Mouse (Mus musculus) left cerebral cortex, postnatal 4 days (tissue): ENCODE data around the gene Nme7. TPM values are rescaled to one million over a fixed set of nuclear protein-coding genes. Genes with fewer than 3 reads are reported as not detected.

Experiments used
- DNase-seq: peaks from one replicate; pipeline ENCODE4 v3.0.0-alpha.2; 2022
- intact Hi-C: fragments of 180-260 bp; cut with DNase I; formaldehyde crosslinking; loops from one replicate; pipeline ENCODE4 v1.15.1; 2025
- total RNA-seq, 2 experiments: library from RNA; stranded (reverse); gene quantifications; 2 replicates each; pipeline ENCODE4 v1.2.3; 2021

Gene Nme7
- total RNA-seq, 2 experiments from 2014 or later: 21.5 to 24.4 TPM

DNA sequence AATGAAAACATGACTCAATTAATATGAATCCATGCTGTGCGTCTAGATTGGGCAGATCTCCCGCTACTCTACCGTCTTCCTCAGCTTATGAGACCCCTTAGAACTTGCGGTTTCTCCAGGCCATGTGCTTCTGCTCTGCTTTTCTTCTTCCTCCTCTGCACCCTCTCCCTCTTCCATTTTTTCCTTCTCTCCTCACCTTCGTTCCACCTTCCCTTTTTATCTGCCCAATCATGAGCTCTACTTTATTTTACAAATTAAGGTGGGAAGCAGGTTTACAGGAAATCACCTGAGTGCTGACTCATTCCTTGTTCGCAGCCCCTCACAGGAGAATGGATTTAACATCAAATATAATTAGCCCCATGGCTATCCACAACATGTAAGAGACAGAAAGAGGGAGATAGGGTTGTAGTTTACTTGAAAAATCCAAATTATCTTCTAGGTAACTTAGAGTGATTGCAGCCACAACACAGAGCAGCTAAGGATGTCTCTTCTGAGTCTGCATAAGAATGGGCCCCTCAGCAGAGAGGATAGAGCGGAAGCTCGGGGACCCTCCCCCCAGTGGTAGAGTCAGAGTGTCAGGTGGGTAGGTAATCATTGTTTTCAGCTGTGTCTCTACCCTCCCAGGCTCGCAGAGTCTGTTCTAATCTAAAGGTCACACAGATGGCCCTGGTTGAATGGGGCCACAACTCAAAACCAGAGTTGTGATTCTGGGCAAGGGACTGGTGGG is 73.0 kb downstream of the Nme7 start:
- no peak for DNase-seq
- intact Hi-C loops: no loop called here

DNA sequence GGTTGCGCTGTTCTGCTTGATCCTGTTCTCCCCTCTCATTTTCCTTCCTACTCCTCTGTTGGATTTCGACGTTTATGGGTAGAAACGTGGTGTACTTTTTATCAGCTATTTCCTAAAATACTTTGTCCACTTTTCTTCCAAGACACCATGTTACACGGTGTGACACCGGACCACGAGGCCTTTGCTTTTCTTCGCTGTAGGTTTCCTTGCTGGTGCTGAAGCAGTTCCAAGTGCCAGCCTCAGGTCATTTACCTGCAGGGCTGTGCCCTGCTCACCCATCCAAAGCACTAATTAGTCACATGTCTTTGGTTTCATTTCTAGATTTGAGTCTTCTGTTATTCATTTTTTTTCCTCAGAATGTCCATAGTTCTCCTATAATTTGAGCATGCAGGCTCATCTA is 79.7 kb downstream of the Nme7 start:
- intact Hi-C loops: no loop called here
- DNase-seq: no peak

DNA sequence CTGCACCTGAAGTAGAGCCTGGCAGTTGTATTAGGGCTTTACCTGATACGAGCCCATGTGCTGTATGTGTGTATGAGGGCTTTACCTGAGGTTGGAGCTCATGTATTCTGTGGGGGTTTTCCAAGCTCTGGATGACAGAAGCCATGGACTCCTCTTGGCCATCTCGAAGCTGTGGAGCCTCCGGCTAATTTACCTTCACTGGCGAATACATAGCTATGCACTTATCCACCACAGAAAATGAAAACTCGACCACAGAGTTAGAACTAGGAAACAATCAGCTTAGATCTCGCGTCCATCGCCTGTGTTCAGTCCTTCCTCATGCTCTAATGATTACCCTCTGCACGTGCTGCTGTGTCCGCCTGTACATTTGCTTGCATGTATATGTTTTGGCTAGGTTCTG is 80.4 kb downstream of the Nme7 start:
- intact Hi-C loops: no loop called here
- no peak for DNase-seq

DNA sequence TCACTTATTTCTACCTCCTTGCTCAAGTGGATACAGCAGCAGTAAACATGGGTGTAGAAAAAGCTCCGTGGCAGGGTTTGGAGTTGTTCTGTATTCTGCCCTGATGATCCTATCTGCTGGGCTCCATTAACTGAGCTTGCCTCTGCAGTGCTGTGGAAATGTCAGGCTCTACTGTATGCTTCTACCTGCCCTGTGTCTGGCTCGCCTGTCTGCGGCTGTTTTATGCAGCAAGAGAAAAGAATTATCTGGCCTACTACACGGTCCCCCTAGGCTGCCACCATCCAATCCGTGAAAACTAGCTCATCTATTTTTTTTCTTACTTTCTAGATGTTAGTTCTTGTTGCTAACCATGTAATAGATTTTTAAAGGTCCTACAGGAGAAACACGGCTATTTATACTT is 81.1 kb downstream of the Nme7 start:
- intact Hi-C loops: no loop called here
- DNase-seq: no peak

DNA sequence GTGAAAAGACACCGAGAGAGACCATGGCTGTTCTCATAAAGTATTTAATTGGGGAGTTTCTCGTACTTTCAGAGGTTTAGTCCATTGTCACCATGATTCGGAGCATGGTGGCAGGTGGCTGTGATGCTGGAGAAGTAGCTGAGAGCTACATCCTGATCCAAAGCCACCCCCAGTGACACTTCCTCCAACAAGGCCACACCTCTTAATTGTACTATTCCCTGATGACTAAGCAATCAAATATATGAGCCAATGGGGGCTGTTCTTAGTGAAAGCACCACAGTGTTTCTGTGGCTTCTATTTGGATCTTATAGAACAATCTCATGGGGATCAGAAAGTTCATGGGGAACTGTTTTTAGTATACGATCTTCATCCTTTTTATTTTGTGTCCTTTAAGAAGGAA is 85.8 kb downstream of the Nme7 start:
- no peak for DNase-seq
- intact Hi-C loops: no loop called here

DNA sequence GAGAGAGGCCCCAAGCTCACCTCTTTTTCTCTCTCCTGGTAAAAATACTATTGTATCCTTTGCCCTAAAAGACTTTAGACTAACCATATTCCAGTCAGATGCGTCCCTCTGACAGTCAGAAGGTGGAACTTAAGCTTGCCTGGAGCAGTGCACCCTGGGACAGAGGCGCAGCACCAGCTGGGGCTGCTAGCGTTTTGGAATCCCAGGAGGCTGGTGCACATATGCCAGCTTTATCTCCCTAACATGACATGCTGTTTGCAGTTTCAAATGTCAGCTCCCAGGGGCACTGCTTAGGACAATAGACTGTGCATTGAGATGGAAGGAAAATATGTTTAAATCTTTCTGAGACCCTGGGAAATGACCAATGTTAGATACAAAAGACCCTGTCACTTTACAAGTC is 88.3 kb downstream of the Nme7 start:
- intact Hi-C loops: no loop called here
- peak; percentile 25 for DNase-seq

DNA sequence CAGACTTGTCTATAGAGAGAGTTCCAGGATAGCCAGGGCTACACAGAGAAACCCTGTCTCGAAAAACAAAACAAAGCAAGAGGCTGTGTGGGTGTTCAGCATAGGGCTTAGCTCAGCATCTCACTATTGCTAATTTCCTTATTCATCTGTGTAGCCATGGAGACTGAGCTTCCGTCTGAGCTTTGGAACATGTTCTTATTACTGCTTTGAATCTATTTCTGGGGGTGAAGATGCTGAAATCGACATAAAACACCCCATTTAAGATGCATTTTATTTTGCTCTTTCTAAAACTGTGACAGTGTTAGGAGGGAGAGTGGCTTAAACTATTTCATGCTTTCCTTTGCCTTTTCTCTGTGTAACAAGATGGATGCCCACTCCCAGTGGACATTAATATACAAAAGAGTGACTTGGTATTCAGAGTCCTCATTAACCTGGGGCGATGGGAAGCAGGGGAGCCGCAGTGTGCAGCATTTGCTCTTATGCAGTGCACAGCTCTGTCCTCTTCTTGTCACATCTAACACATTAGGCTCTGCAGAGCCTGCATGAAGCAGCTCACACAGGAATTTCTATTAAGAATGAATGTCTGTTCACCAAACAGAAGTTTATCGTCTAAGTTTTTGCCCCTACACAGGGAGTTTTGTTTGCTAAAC is 91.3 kb downstream of the Nme7 start:
- no peak for DNase-seq
- intact Hi-C loops: no loop called here

DNA sequence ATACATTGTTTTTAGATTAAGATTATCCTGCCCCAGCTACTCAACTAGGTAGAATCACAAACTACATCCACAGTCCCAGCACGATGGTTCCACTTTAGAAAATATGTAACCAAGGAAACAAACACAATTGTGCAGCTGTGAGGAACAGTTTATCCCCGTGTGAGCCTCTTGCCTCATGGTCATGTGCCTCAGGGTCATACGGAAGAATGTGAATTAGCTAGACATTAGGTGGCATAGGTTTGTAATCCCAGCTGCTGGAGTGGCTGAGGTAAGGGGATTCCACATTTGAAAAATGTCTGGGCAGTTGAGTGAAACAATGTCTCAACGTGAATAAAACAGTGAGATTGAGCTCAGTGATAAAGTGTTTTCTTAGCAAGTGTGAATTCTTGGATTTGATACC is 93.8 kb downstream of the Nme7 start:
- intact Hi-C loops: no loop called here
- no peak for DNase-seq

DNA sequence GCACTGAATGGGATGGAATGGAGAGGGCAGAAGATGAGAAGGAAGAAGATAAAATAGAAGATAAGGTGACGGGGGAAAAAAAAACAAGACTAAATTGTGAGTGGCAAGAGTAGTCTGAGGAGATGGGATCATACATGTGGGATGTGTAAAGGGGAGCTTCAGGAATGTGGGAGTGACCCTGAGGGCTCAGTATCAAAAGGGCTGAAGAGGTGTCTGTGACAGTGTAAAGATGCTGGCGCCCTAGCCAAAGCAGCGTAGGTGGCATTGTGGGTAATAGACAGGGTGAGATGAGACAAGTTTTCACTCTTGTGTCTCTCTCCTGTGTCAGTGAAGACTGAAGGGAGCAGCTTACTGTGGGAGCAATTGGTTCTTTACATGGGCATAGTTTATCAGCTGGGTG is 95.7 kb downstream of the Nme7 start:
- DNase-seq: no peak
- intact Hi-C loops: no loop called here

DNA sequence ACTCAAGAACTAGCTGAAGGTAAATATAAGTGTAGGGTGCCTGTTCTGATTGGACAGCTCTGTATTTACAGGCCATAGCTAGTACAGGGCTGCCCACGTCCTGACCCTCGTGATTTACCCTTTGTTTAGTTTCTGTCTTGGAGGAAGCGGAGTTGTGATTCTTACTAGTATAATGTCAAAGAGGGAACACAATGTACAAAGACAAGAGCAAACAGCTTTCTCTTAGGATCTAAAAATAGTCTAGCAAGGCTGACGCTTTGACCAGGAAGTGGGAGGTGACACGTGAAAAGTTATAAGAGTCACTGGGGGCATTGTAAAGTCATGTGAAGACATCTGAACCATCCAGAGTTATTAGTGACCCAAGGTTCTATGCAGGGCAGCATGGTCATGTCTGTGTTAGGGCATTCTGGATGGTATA is 101.5 kb downstream of the Nme7 start:
- no peak for DNase-seq
- intact Hi-C loops: no loop called here

DNA sequence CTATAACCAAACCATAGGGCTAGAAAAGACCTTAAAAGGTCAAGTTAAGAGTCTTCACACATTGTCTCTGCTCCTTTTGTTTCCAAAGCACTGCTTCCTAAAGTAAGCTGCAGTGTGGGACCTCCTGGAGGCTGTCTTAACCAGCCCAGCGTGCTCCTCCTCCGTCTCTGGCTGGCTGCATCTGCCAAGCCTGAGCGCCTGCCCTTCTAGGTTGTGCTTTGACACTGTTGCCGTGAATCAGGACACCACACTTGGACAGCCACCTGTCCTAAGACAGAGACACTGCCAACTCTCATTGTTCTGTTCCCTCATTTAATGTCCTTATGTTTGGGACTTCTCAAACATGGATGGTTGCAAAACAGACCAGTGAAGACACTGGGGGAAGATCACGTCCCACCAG is 102.6 kb downstream of the Nme7 start:
- intact Hi-C loops: no loop called here
- no peak for DNase-seq

DNA sequence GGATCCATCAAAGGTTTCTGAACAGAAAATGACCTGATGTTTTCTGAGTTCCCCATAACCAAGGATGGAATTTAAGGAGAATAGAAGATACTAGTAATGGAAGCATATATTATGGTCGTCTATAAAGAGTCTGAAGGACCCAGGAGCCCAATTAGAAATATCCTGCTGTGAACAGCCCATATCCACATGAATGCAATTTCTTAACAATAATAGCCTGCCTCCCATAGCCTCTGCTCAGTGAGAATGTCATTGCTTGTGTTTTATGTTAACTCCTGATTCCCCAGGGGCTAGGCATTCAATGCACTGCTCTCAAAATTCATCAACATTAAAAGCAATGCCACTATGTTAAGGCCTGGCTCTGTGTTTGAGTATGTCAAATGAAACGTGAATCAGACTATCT is 104.7 kb downstream of the Nme7 start:
- intact Hi-C loops: no loop called here
- no peak for DNase-seq

DNA sequence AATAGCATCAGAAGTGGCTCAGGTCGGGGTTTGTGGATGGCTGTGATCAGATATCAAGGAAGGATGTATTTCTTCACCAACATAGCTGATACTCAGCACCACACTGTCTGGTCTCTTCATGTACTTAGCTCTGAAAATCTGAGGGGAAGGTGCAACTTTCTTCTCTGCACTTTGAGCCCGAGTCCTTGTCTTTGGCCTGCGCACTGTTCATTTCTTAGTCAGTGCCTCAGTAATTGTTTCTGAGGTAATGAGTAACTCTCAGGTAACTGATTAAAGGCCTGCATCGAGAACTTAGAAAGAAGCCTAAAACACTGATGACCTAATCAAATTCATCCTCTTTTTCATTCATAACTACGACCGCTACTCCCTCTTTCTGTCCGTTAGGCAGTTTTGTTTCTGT is 107.4 kb downstream of the Nme7 start:
- DNase-seq: no peak

DNA sequence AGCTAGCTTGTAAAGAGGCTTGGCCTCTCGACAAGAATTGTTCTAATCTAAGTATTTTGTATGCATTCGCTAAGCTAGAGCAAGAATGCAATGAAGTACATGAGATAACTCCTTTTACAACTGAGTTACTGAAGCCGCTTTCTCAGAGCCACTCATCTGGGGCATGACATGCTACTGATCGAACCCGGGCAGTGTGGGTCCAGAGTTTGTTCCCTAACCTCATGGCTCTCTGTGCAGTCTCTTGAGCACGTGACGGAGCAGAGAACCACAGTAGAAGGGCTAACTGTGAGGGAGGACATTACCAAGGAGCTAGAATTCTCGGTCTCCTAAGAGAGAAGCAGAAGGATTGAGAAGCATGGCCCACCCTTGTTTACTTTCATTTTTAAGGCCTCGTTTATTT is 109.0 kb downstream of the Nme7 start:
- no peak for DNase-seq
- intact Hi-C loops: no loop called here

More for the DNA sequence above, 107.4 kb downstream of the Nme7 start:
- intact Hi-C loops: no loop called here

DNA sequence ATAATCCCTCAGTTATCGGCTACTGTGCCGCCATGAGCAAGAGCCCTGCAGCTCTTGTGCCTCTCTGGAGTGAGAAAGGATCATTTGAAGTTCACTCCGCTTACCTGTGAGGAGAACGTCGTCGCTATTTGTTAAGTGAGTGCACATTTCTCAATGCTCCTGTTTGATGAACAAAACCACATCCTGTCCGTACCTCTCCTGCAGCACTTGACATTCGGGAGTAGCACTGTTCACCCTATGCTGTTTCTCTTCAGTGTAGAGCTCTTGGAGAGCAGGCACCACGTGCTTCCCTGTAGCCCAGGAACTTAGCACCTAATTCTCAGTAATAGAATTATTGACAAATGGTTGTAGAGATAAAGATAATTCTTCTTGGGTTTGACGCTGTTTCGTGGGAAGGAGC is 109.7 kb downstream of the Nme7 start:
- intact Hi-C loops: no loop called here
- DNase-seq: no peak

DNA sequence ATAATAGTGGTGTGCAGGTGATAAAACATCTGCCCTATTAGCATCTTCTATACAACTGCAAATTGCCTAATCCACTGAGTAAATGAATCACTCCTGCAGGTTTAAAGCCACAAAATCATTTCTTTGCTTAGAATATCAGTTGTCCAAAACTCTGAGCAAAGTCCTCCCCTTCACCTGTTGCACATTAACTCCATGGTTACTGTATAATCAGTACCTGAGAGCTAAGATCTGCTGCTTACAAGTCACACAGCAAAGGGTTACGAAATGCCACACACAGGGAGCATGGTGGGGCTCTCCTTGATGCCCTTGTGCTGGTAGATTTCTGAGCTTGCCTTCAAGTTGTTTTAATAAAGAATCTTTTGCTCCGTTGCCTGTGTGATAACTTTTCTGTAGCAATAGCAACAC is 111.4 kb downstream of the Nme7 start:
- intact Hi-C loops: no loop called here
- DNase-seq: no peak

DNA sequence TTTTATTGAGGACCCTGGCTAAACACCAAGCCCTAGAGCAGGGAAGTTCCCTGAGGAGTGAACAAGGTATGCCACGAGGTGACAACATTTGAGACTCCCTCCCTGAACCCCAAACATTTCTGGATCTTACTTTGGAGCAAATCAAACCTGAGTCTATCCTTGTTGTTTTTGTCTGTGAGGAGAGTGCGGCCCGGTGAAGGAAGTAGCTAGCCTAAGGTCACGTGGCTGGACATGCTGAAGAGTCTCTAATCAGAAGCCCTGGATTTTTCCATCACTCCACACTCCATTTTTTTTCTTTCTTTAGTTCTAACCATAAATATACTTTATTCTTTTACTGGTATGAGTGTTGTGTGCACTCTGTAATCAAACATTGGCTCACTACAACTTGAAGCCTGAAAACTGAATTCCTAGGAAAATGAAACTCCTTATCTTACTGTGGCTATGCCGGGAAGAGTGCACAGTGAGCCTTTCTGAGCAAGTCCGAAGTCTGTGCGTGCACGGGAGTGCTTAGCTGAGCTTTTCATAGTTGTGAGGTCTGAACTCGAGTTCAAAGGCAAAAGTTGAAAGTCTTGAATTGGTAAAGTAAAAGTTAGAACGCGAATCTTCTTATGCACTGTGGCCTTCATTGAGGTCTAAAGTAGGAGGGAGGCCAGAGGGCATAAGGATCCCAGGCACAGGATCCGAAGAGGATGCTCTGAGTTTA is 112.9 kb downstream of the Nme7 start:
- no peak for DNase-seq
- intact Hi-C loops: no loop called here

DNA sequence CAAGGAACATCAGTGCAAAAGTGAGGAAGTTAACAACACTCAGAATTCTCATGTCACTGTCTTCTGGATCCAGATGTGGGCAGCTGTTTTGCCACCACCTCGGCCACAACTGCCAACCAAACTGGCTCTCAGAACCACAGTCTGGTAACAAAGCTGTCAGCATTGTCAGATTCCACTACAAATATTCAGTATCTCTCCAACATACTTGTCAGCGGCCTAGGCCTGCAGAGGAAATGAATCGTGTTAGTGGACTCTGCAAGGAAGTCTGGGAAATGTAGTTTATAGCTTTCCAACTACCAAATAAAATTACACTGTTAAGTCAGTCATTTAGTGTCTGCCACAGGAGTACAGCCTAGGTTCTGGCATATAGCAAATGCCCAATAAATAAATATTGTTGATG is 113.7 kb downstream of the Nme7 start:
- no peak for DNase-seq
- intact Hi-C loops: no loop called here

DNA sequence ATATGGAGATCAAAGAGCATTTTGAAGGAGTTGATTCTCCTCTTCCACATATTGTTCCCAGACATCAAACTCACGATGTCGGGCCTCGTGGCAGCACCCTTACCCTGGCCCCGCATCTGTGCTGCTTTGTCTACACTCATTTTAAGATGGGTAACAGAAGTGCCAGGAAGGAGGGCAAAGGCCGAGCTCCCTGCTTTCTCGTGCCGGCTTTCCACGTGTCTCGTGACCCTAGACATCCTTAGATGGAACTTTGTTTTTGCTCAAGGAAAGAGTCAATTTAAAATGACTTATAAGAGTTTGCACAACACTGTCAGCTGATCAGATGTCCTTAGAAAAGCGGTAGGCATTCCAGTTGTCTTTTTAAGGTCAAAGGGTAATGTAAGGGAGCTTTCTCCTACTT is 114.4 kb downstream of the Nme7 start:
- intact Hi-C loops: no loop called here
- no peak for DNase-seq

DNA sequence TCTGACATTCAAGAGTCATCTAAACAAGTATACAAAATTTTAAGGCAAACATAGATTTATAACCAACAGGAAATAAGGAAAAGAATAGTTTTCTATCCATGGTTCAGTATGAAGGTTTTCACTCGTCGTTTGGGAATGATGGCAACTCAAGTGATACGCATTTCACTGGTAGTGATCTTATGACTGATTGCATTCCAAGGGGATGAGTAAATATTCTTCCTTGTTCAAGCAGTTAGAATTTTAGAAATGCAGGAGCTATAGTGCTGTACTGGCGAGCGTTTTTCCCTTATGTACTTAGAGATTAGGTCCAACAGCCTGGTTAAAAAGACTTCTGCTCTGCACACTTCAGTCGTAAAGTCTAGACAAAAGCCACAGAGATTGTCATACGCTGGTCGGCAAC is 115.5 kb downstream of the Nme7 start:
- no peak for DNase-seq
- intact Hi-C loops: no loop called here

DNA sequence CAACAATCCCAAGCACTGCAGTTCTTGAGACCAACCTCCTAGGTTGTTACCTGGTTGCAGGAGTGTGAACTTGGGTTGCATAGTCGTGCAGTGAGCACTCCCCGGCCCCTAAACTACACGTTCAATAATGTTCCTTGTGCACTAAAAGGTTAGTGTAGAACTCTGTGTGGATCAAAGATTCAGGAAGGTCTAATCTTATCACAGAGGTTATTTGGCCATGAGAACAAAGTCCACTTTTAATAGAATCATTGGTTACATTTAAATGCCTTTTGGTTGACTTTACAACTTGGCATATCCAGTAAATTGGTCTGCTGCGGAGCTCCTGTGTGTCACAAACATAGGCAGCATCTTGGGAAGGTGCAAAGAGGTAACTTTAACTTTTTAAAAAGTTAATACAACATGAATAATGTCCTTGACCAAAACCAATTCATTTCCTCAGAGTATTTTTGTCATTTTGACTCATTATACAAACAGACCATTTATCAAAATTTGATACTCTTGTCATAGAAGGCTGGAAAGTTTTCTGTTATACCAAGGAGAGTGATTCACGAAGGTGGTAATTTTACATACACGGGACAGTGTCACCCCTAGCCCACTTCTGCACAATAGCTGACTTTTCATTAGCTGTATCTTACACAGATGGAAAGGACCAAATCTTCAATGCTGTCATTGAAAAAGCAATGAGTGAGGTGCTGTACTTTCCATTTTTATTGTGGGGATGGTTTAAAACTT is 116.9 kb downstream of the Nme7 start:
- no peak for DNase-seq
- intact Hi-C loops: no loop called here

DNA sequence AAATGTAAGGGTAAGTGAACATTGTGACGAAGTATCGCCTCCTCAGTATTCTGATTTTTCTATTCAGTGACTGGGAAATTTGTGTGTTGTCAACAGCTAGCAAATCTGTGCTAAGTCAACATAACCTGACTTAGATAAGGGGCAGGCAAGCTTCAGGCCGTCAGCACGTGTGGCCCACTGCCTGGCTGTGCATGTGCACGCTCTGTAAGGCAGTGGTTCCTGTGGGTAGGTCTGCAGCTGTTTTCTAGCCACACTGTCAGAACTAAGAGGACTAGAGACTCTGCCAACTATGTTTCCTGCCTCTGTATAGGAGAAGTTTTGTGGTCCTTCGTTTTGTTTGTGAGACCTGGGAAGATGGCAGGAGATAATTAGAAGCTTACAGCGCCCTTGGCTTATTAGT is 122.3 kb downstream of the Nme7 start:
- no peak for DNase-seq
- intact Hi-C loops: no loop called here
